Mouse (Mus musculus): ENCODE measurements at regions not wholly inside any gene's neighbourhood (a gene's known extent, or its start where the extent isn't known, plus 50 kb on each side); places are given as distances from the start of the nearest gene placed in this dataset.

DNA sequence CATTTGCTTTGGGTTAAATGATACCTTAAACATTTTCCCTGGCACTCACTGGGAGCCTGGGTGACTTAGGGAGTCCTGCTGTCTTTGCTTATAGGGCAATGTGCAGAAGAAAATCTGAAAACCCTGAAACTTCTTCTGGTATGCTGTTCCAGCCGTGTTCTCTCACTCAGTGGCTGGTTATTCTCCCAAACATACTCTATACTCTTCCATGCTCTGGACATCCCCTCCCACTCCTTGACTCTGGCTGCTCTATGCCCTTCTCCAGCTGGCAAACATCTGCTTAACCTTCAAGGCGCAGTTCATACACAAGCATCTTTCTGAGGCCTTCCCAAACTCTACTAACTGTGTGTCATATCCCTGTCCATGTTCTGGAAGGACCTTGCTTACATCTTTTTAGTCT is 227.2 kb upstream of the Jun start:
- TF ChIP-seq CTCF (IDR thresholded peaks at IDR 0.05; ENCODE audit: extremely low read depth, insufficient read length, insufficient replicate concordance, low read depth, low read length), result no peak
- TF ChIP-seq POLR2A (IDR thresholded peaks at IDR 0.05; ENCODE audit: low read depth, low read length), result no peak
- WGBS, result 66% methylated on average over 2 of the region's 2 CpGs

DNA sequence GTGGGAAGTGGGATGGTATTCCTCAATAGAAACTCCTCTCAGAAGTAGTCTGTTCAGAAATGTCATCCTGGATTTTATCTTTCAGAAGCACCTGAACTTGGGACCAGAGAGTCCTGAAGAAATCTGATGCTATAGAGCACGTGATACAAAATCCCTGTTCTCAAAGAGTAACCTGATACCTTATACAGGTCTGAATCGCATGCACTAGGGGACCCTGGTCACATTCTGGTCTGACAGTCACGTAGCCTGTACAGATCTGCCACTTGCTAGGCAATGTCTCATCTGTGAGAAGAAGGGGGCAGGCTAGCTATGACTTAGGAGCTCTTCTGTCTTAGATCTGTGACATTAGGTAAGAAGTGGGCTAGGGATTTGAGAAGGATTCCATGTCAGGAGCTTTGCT is 230.1 kb upstream of the Jun start:
- Histone ChIP-seq H3K27me3 (ENCODE audit: control insufficient read depth, insufficient read depth, low read length) (no peaks in the 10 kb centered on the region), H3K4me1 (ENCODE audit: control insufficient read depth, insufficient read depth, insufficient read length, low read length) (peaks cover 14% of the 10 kb centered on the region), H3K36me3 (ENCODE audit: control insufficient read depth, insufficient read depth, low read length) (no peaks in the 10 kb centered on the region), H3K4me3 (ENCODE audit: low read depth, low read length) (no peak overlapping the region), H3K27ac (ENCODE audit: insufficient read depth, low read depth, low read length) (no peak overlapping the region)
- WGBS, result 82% methylated on average over 3 of the region's 3 CpGs
- TF ChIP-seq POLR2A (IDR thresholded peaks at IDR 0.05; ENCODE audit: low read depth, low read length), result no peak
- no peak for TF ChIP-seq CTCF (IDR thresholded peaks at IDR 0.05; ENCODE audit: extremely low read depth, insufficient read length, insufficient replicate concordance, low read depth, low read length)

More for the DNA sequence above, 227.2 kb upstream of the Jun start:
- H3K4me1 ChIP-seq (ENCODE audit: control insufficient read depth, insufficient read depth, insufficient read length, low read length), result peaks cover 12% of the 10 kb centered on the region
- H3K36me3 ChIP-seq (ENCODE audit: control insufficient read depth, insufficient read depth, low read length), result no peaks in the 10 kb centered on the region
- H3K4me3 ChIP-seq (ENCODE audit: low read depth, low read length), result no peak overlapping the region
- H3K27me3 ChIP-seq (ENCODE audit: control insufficient read depth, insufficient read depth, low read length), result no peaks in the 10 kb centered on the region
- no peak overlapping the region for H3K27ac ChIP-seq (ENCODE audit: insufficient read depth, low read depth, low read length)

DNA sequence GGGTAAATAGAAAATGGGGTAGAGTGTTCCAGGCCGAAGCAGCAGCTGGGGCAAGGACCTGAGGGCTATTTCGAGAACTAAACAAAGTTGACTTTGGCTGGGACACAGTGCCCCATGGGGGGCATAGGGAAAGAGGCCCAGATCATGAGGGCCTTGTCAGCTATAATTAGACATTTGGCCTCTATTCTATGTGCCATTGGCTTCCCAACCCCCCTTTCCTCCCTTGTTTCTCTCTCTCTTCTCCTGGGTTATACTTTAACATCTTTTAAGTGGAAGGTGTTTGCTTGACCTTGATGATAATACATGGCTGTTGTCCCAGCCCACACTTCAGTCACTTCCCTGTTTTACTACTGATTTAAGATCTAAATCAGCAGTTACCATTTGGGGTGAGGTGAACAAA is 231.8 kb upstream of the Jun start:
- peaks cover 7% of the 10 kb centered on the region; the same call in 1 of the 2 replicates for H3K4me1 ChIP-seq (ENCODE audit: control insufficient read depth, insufficient read depth, insufficient read length, low read length)
- no peak for TF ChIP-seq POLR2A (IDR thresholded peaks at IDR 0.05; ENCODE audit: low read depth, low read length)
- no peak for TF ChIP-seq CTCF (IDR thresholded peaks at IDR 0.05; ENCODE audit: extremely low read depth, insufficient read length, insufficient replicate concordance, low read depth, low read length)
- no peaks in the 10 kb centered on the region for H3K27me3 ChIP-seq (ENCODE audit: control insufficient read depth, insufficient read depth, low read length)
- no peaks in the 10 kb centered on the region for H3K36me3 ChIP-seq (ENCODE audit: control insufficient read depth, insufficient read depth, low read length)
- H3K4me3 ChIP-seq (ENCODE audit: low read depth, low read length), result no peak overlapping the region
- WGBS, result 26% methylated on average over 2 of the region's 2 CpGs
- H3K27ac ChIP-seq (ENCODE audit: insufficient read depth, low read depth, low read length), result no peak overlapping the region

DNA sequence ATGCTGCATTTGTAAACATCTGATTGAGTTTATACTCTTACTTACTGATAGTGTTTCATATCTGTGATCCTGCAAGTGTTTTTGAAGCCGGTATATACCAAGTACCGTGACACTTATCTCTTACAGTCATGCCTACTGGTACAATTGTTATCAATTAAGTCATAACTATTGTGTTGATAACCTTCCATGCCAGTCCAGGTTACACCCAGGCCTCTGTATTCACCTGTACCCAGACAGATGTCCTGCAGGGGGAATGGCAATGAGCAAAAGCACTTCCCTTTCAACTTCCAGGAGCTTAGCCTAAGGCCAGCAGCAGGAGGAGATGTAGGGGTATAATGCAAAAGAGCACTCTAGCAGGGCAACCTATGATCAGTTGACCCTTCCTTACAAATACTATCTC is 232.2 kb upstream of the Jun start:
- WGBS, result 33% methylated on average over 2 of the region's 2 CpGs
- no peaks in the 10 kb centered on the region for H3K27me3 ChIP-seq (ENCODE audit: control insufficient read depth, insufficient read depth, low read length)
- H3K36me3 ChIP-seq (ENCODE audit: control insufficient read depth, insufficient read depth, low read length), result no peaks in the 10 kb centered on the region
- TF ChIP-seq CTCF (IDR thresholded peaks at IDR 0.05; ENCODE audit: extremely low read depth, insufficient read length, insufficient replicate concordance, low read depth, low read length) (no peak), POLR2A (IDR thresholded peaks at IDR 0.05; ENCODE audit: low read depth, low read length) (no peak)
- peaks cover 7% of the 10 kb centered on the region; the same call in 1 of the 2 replicates for H3K4me1 ChIP-seq (ENCODE audit: control insufficient read depth, insufficient read depth, insufficient read length, low read length)
- H3K4me3 ChIP-seq (ENCODE audit: low read depth, low read length), result no peak overlapping the region
- H3K27ac ChIP-seq (ENCODE audit: insufficient read depth, low read depth, low read length), result peak overlapping the region; percentile 6; the same call in 1 of the 2 replicates

DNA sequence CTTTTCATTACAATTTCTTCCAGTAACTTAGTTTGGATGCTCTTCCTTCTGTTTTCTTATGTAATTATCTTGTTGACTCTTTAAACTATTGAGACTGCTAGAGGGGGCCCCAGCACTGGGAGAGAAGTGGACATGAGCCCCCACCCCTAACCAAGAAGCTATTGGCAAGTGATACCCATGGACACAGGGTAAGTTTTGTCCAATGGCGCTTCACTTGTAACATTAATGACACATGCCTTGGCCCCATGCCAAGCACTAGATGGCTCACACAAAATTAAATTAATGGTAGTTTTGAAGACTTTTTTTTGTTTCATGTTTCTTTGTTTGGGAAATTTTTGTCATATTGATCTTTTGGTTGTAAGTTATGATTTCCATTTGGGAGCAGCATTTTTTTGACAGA is 232.7 kb upstream of the Jun start:
- peak overlapping the region; percentile 6; the same call in 1 of the 2 replicates for H3K27ac ChIP-seq (ENCODE audit: insufficient read depth, low read depth, low read length)
- WGBS, result 46% methylated on average over 1 of the region's 1 CpGs
- no peaks in the 10 kb centered on the region for H3K27me3 ChIP-seq (ENCODE audit: control insufficient read depth, insufficient read depth, low read length)
- no peak for TF ChIP-seq CTCF (IDR thresholded peaks at IDR 0.05; ENCODE audit: extremely low read depth, insufficient read length, insufficient replicate concordance, low read depth, low read length)
- TF ChIP-seq POLR2A (IDR thresholded peaks at IDR 0.05; ENCODE audit: low read depth, low read length), result no peak
- H3K4me3 ChIP-seq (ENCODE audit: low read depth, low read length), result no peak overlapping the region
- no peaks in the 10 kb centered on the region for H3K36me3 ChIP-seq (ENCODE audit: control insufficient read depth, insufficient read depth, low read length)
- peaks cover 7% of the 10 kb centered on the region; the same call in 1 of the 2 replicates for H3K4me1 ChIP-seq (ENCODE audit: control insufficient read depth, insufficient read depth, insufficient read length, low read length)

DNA sequence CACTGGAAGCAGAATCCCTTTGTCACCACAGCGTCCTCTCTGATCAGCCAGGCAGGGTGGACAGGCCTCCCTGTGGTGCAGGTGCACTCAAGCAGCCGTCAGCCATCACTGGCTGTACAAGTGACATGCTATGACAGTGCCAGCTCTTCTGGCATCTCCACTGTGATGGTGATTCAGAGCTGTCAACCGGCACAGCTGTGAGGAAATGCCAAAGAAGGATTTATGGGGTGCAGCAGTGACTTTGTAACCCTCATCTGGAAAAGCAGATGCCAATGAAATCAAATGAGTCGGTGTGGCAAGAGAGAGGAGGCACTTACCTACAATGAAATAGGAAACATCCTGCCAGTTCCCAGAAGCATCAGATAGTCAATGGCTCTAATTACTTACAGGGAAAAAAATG is 238.3 kb upstream of the Jun start:
- WGBS, result 74% methylated on average over 4 of the region's 4 CpGs

DNA sequence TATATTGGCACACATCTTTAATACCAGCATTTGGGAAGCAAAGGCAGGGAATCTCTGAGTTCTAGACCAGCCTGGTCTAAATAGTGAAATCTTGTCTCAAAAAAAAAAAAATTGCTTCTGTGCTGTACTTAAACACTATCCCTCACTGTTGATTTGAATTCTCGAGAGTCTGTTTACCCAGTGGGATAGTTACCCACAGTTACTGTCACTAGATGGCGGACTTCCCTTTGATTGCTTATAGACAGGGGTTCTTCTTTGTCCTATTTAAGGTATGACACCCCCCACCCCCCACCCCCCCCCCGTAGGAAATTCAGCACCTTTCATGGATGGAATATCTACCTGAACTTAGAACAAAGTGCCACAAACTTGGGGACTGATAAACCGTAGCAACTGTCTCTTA is 242.1 kb upstream of the Jun start:
- WGBS, result 41% methylated on average over 4 of the region's 4 CpGs
- Histone ChIP-seq H3K27me3 (ENCODE audit: control insufficient read depth, insufficient read depth, low read length) (no peaks in the 10 kb centered on the region), H3K4me1 (ENCODE audit: control insufficient read depth, insufficient read depth, insufficient read length, low read length) (no peaks in the 10 kb centered on the region), H3K36me3 (ENCODE audit: control insufficient read depth, insufficient read depth, low read length) (no peaks in the 10 kb centered on the region), H3K27ac (ENCODE audit: insufficient read depth, low read depth, low read length) (no peak overlapping the region), H3K4me3 (ENCODE audit: low read depth, low read length) (no peak overlapping the region)
- TF ChIP-seq CTCF (IDR thresholded peaks at IDR 0.05; ENCODE audit: extremely low read depth, insufficient read length, insufficient replicate concordance, low read depth, low read length) (no peak), POLR2A (IDR thresholded peaks at IDR 0.05; ENCODE audit: low read depth, low read length) (no peak)

More for the DNA sequence above, 238.3 kb upstream of the Jun start:
- H3K4me3 ChIP-seq (ENCODE audit: low read depth, low read length), result no peak overlapping the region
- no peak overlapping the region for H3K27ac ChIP-seq (ENCODE audit: insufficient read depth, low read depth, low read length)
- no peaks in the 10 kb centered on the region for H3K27me3 ChIP-seq (ENCODE audit: control insufficient read depth, insufficient read depth, low read length)
- no peaks in the 10 kb centered on the region for H3K36me3 ChIP-seq (ENCODE audit: control insufficient read depth, insufficient read depth, low read length)
- H3K4me1 ChIP-seq (ENCODE audit: control insufficient read depth, insufficient read depth, insufficient read length, low read length), result no peaks in the 10 kb centered on the region
- TF ChIP-seq CTCF (IDR thresholded peaks at IDR 0.05; ENCODE audit: extremely low read depth, insufficient read length, insufficient replicate concordance, low read depth, low read length) (no peak), POLR2A (IDR thresholded peaks at IDR 0.05; ENCODE audit: low read depth, low read length) (no peak)
